Mouse (Mus musculus) lung, adult 2 months (tissue): Measurements from ENCODE around the gene Herc3. TPM values are rescaled to one million over a fixed set of nuclear protein-coding genes. Genes with fewer than 3 reads are reported as not detected.
"Not testable (repeated sequence)": the region's sequence is repeated elsewhere in the genome, so short reads cannot be mapped to it uniquely, and the experiment has no call there.

ENCODE experiments used
- DNase-seq: peaks from one replicate; pipeline ENCODE4 v3.0.0; 2022
- H3K4me1 ChIP-seq: fragments of 200-500 bp; 2 replicates; pipeline ENCODE4 v1.6.1; 2011; ENCODE audit warnings: low read length; ENCODE audit not compliant: control insufficient read depth, insufficient read depth
- H3K4me3 ChIP-seq: fragments of 200-500 bp; replicated peaks from 2 replicates; pipeline ENCODE3; 2011; ENCODE audit warnings: low read depth, mild to moderate bottlenecking, control low read depth, low read length; ENCODE audit errors: extremely low read depth
- CTCF ChIP-seq: fragments of 200-500 bp; IDR thresholded peaks from 2 replicates; pipeline ENCODE4 v1.5.1; 2011; ENCODE audit warnings: mild to moderate bottlenecking, low read length, control low read depth; ENCODE audit not compliant: insufficient read depth
- POLR2A ChIP-seq: fragments of 200-500 bp; IDR thresholded peaks from 2 replicates; pipeline ENCODE4 v1.6.1; 2011; ENCODE audit warnings: low read depth, mild to moderate bottlenecking, control low read depth, low read length, borderline replicate concordance; ENCODE audit errors: extremely low read depth
- WGBS: fragments of 180-500 bp; shearing (Covaris S2); methylation state at CpG from one replicate; pipeline ENCODE4 v1.1.7; 2018; 5-methylcytosine and 5-hydroxymethylcytosine counted together
- polyA plus RNA-seq: library from polyadenylated mRNA; depleted of rRNA; stranded (reverse); fragments of >200 nt; gene quantifications from 2 replicates; pipeline ENCODE4 v1.2.3, GENCODE M21; 2012

Herc3 gene
- polyA plus RNA-seq, 1 experiment: 9.8 TPM

- Histone ChIP-seq H3K4me1 (no peaks in the 10 kb centered on the region; the same call in 1 of the 2 replicates), H3K4me3 (no peak overlapping the region)
- 83% methylated on average over 10 of the region's 10 CpGs for WGBS
- TF ChIP-seq CTCF (no peak), POLR2A (no peak)
- no peak for DNase-seq
Measured at GRCm38 (mm10) chr6:58855676-58856367, 24.6 kb downstream of the Herc3 start.

DNA sequence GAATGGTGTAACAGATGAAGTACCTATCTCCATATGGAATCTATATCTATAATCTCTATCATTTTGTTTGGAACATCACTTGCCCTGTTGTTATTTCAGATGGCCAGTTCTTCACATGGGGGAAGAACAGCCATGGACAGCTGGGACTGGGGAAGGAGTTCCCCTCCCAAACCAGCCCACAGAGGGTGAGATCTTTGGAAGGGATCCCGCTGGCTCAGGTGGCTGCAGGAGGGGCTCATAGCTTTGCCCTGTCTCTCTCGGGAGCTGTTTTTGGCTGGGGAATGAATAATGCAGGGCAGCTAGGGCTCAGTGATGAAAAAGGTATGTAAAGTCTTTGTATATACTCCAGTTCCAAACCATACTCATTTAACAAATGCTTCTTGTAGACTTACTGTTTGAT is 25.2 kb downstream of the Herc3 start:
- Histone ChIP-seq H3K4me1 (no peaks in the 10 kb centered on the region; the same call in 1 of the 2 replicates), H3K4me3 (no peak overlapping the region)
- WGBS: 55% methylated on average over 2 of the region's 2 CpGs
- DNase-seq: no peak
- no peak for TF ChIP-seq POLR2A
- TF ChIP-seq CTCF: no peak

GRCm38 (mm10) chr6:58859517-58859916 is 28.3 kb downstream of the Herc3 start:
- H3K4me3 ChIP-seq: no peak overlapping the region
- DNase-seq: no peak
- no peaks in the 10 kb centered on the region; the same call in 1 of the 2 replicates for H3K4me1 ChIP-seq
- no peak for TF ChIP-seq CTCF
- TF ChIP-seq POLR2A: no peak
- WGBS: 90% methylated on average over 4 of the region's 4 CpGs

- no peaks in the 10 kb centered on the region for H3K4me1 ChIP-seq
- WGBS: 73% methylated on average over 9 of the region's 9 CpGs
- H3K4me3 ChIP-seq: no peak overlapping the region
- no peak for DNase-seq
- TF ChIP-seq POLR2A (no peak), CTCF (no peak)
Measured at GRCm38 (mm10) chr6:58862446-58862993, 31.3 kb downstream of the Herc3 start.

- no peak for DNase-seq
- WGBS: 88% methylated on average over 4 of the region's 4 CpGs
- no peaks in the 10 kb centered on the region for H3K4me1 ChIP-seq
- no peak overlapping the region for H3K4me3 ChIP-seq
- no peak for TF ChIP-seq POLR2A
- no peak for TF ChIP-seq CTCF
Measured at GRCm38 (mm10) chr6:58863631-58864235, 32.5 kb downstream of the Herc3 start.

GRCm38 (mm10) chr6:58867858-58868257 is 36.6 kb downstream of the Herc3 start:
- not testable (repeated sequence) for DNase-seq

GRCm38 (mm10) chr6:58879572-58879971 is 48.3 kb downstream of the Herc3 start:
- TF ChIP-seq CTCF: no peak
- no peak for TF ChIP-seq POLR2A
- Histone ChIP-seq H3K4me3 (no peak overlapping the region), H3K4me1 (no peaks in the 10 kb centered on the region)
- no peak for DNase-seq
- 67% methylated on average over 4 of the region's 4 CpGs for WGBS

More at GRCm38 (mm10) chr6:58867858-58868257, 36.6 kb downstream of the Herc3 start:
- not testable (repeated sequence) for H3K4me3 ChIP-seq, H3K4me1 ChIP-seq
- 93% methylated on average over 6 of the region's 6 CpGs for WGBS

- Histone ChIP-seq H3K4me1 (no peaks in the 10 kb centered on the region), H3K4me3 (no peak overlapping the region)
- DNase-seq: no peak
- TF ChIP-seq CTCF: no peak
- TF ChIP-seq POLR2A: no peak
- 89% methylated on average over 9 of the region's 9 CpGs for WGBS
Measured at GRCm38 (mm10) chr6:58879987-58880386, 48.7 kb downstream of the Herc3 start.

DNA sequence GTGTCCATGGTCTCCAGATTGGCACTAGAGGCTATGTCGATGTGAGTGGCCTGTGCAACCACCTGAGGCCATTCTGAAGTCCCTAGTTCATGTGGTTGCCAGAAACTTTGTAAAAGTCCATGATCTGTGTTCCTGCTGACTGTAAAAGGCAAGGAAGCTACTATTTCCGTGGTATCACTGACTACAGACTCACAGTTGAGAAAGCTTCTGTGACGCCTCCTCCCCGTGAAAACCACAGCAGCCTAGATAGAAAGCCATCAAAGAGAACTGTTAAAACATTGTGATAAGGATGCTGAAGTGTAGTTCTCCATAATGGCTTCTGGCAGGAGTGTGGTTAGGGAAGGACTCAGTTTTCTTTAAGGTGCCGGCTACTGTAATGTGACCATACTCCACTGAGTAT is 49.6 kb downstream of the Herc3 start:
- DNase-seq: no peak

GRCm38 (mm10) chr6:58881363-58881762 is 50.1 kb downstream of the Herc3 start:
- TF ChIP-seq POLR2A: no peak
- Histone ChIP-seq H3K4me1 (no peaks in the 10 kb centered on the region), H3K4me3 (no peak overlapping the region)
- no peak for DNase-seq
- 85% methylated on average over 3 of the region's 3 CpGs for WGBS

More for the DNA sequence above, 49.6 kb downstream of the Herc3 start:
- no peak overlapping the region for H3K4me3 ChIP-seq
- TF ChIP-seq POLR2A: no peak
- no peak for TF ChIP-seq CTCF
- WGBS: 86% methylated on average over 5 of the region's 5 CpGs
- no peaks in the 10 kb centered on the region for H3K4me1 ChIP-seq
